Mouse (Mus musculus) kidney, adult 2 months (tissue): Measurements from ENCODE around the gene Tctn3. TPM values are rescaled to one million over a fixed set of nuclear protein-coding genes. Genes with fewer than 3 reads are reported as not detected.

Experiments
- DNase-seq: peaks from one replicate; pipeline ENCODE4 v3.0.0; 2021
- H3K27ac ChIP-seq: fragments of 200-500 bp; 2 replicates; pipeline ENCODE4 v1.5.1; 2012; ENCODE audit warnings: low read depth, low read length, control low read depth, inconsistent platforms; ENCODE audit not compliant: insufficient read depth
- H3K27me3 ChIP-seq: fragments of 200-500 bp; replicated peaks from 2 replicates; pipeline ENCODE4 v1.6.1; 2012; ENCODE audit warnings: mild to moderate bottlenecking, moderate library complexity, low read length, inconsistent platforms; ENCODE audit not compliant: control insufficient read depth, insufficient read depth
- H3K36me3 ChIP-seq: fragments of 200-500 bp; 2 replicates; pipeline ENCODE4 v1.6.1; 2012; ENCODE audit warnings: mild to moderate bottlenecking, moderate library complexity, low read length, inconsistent platforms; ENCODE audit not compliant: control insufficient read depth, insufficient read depth
- H3K4me1 ChIP-seq: fragments of 200-500 bp; 2 replicates; pipeline ENCODE4 v1.6.1; 2011; ENCODE audit warnings: low read length; ENCODE audit not compliant: control insufficient read depth, insufficient read depth
- H3K4me3 ChIP-seq: fragments of 200-500 bp; 2 replicates; pipeline ENCODE4 v1.5.1; 2011; ENCODE audit warnings: mild to moderate bottlenecking, low read depth, low read length, control low read depth; ENCODE audit not compliant: insufficient read depth
- CTCF ChIP-seq: fragments of 200-500 bp; conservative IDR thresholded peaks from 2 replicates; pipeline ENCODE4 v1.5.1; 2011; ENCODE audit warnings: low read depth, mild to moderate bottlenecking, control low read depth, low read length, moderate library complexity, mixed read lengths; ENCODE audit not compliant: insufficient read depth, insufficient read length
- POLR2A ChIP-seq: fragments of 200-500 bp; IDR thresholded peaks from one replicate; pipeline ENCODE4 v1.6.1; 2011; ENCODE audit warnings: low read depth, low read length, control low read depth
- WGBS: fragments of 180-500 bp; shearing (Covaris S2); methylation state at CpG from one replicate; pipeline ENCODE4 v1.1.7; 2018; 5-methylcytosine and 5-hydroxymethylcytosine counted together
- polyA plus RNA-seq: library from polyadenylated mRNA; depleted of rRNA; stranded (reverse); fragments of >200 nt; gene quantifications from 2 replicates; pipeline ENCODE4 v1.2.3, GENCODE M21; 2012; rRNA removed

Tctn3 gene
- polyA plus RNA-seq, 1 experiment = 8.6 TPM

GRCm38 (mm10) chr19:40553849-40554248, 58.2 kb downstream of the Tctn3 start:
- Histone ChIP-seq H3K36me3 (no peaks in the 10 kb centered on the region), H3K4me1 (no peaks in the 10 kb centered on the region), H3K27me3 (no peaks in the 10 kb centered on the region), H3K27ac (no peak overlapping the region), H3K4me3 (no peak overlapping the region)
- WGBS = 91% methylated on average over 6 of the region's 6 CpGs
- TF ChIP-seq CTCF = no peak
- TF ChIP-seq POLR2A = no peak
- DNase-seq = no peak

GRCm38 (mm10) chr19:40553014-40553789, 58.8 kb downstream of the Tctn3 start:
- no peak overlapping the region for H3K27ac ChIP-seq
- no peaks in the 10 kb centered on the region for H3K4me1 ChIP-seq
- 83% methylated on average over 14 of the region's 14 CpGs for WGBS
- H3K4me3 ChIP-seq = no peak overlapping the region
- no peak for DNase-seq
- no peak for TF ChIP-seq POLR2A
- no peak for TF ChIP-seq CTCF
- H3K27me3 ChIP-seq = no peaks in the 10 kb centered on the region
- no peaks in the 10 kb centered on the region for H3K36me3 ChIP-seq

- DNase-seq = no peak
- Histone ChIP-seq H3K27me3 (no peaks in the 10 kb centered on the region), H3K4me1 (no peaks in the 10 kb centered on the region), H3K27ac (no peak overlapping the region), H3K36me3 (no peaks in the 10 kb centered on the region), H3K4me3 (no peak overlapping the region)
- 67% methylated on average over 6 of the region's 6 CpGs for WGBS
- no peak for TF ChIP-seq POLR2A
- no peak for TF ChIP-seq CTCF
These were observed 62.4 kb downstream of the Tctn3 start for GRCm38 (mm10) chr19:40549516-40550135.

- Histone ChIP-seq H3K27me3 (no peaks in the 10 kb centered on the region), H3K27ac (no peak overlapping the region), H3K36me3 (no peaks in the 10 kb centered on the region), H3K4me1 (no peaks in the 10 kb centered on the region), H3K4me3 (no peak overlapping the region)
- 49% methylated on average over 5 of the region's 5 CpGs for WGBS
- no peak for DNase-seq
- TF ChIP-seq CTCF = no peak
- TF ChIP-seq POLR2A = no peak
These were observed 63.1 kb downstream of the Tctn3 start for GRCm38 (mm10) chr19:40548796-40549515.

- 73% methylated on average over 6 of the region's 6 CpGs for WGBS
- no peaks in the 10 kb centered on the region for H3K27me3 ChIP-seq
- H3K4me1 ChIP-seq = no peaks in the 10 kb centered on the region
- H3K36me3 ChIP-seq = no peaks in the 10 kb centered on the region
- TF ChIP-seq POLR2A (no peak), CTCF (no peak)
- H3K4me3 ChIP-seq = no peak overlapping the region
- no peak overlapping the region for H3K27ac ChIP-seq
- DNase-seq = no peak
These were observed 63.6 kb downstream of the Tctn3 start for GRCm38 (mm10) chr19:40548386-40548785.

Other genes with a start within 250 kb of the Tctn3 start
- 43.5 and 52.5 TPM in 2 replicates for gene Sorbs1, start 98.5 kb downstream of the Tctn3 start, polyA plus RNA-seq
- 3.5 and 4.1 TPM in 2 replicates for gene Aldh18a1, start 23.8 kb downstream of the Tctn3 start, polyA plus RNA-seq
- 8.0 and 8.4 TPM in 2 replicates for gene Entpd1, start 133 bp upstream of the Tctn3 start, polyA plus RNA-seq
- not detected in 2 replicates for gene Cc2d2b, start 136.5 kb upstream of the Tctn3 start, polyA plus RNA-seq
- 3.1 and 3.8 TPM in 2 replicates for gene Ccnj, start 219.0 kb upstream of the Tctn3 start, polyA plus RNA-seq